Mouse (Mus musculus): ENCODE measurements around the gene Pip5k1a.

DNA sequence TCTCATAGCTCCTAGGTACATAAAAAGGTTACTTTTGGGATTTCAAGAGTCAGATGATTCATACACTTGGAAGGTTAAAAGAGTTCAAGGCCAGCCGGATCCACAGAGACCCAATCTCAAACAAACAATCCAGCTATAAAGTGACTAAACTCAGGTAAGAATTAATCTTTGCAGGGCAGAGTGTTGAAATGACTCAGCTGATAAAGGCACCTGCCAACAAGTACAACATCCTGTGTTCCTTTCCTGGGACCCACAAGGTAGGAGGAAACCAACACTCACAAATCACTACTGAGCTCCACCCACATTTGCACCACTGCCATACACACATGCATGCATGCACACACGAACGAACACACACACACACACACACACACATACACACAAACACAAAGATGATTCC, 78.1 kb downstream of the Pip5k1a start:
- TF ChIP-seq CTCF (IDR thresholded peaks at IDR 0.05; ENCODE audit: low read depth) (no peak), EP300 (IDR thresholded peaks at IDR 0.05; ENCODE audit: low read depth) (no peak)
